Mouse (Mus musculus): ENCODE measurements at regions not wholly inside any gene's neighbourhood (a gene's known extent, or its start where the extent isn't known, plus 50 kb on each side); places are given as distances from the start of the nearest gene placed in this dataset.

DNA sequence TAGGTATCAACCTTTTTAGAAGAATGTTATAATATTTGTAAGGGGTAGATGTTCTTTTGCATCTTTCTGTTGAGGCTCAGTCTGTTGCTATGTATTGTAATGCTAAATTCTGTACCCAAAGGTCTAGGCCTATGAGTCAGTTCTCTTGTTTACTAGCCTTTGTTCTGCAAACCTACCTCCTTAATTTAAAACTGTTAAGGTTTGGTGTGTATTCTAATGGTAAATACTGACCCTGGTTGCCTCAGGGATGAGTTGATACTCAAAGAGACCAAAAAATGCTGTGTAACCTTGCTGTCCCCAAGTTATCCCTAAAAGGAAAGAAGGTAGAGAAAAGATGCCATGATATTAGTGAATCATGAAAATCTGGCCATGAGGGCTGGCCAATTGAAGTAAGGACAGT lies 433.4 kb upstream of the Man1a start:
- no peak for TF ChIP-seq CTCF (IDR thresholded peaks at IDR 0.05; ENCODE audit: low read depth)
- TF ChIP-seq EP300 (optimal IDR thresholded peaks at IDR 0.05), result no peak
